Mouse (Mus musculus) hindbrain, postnatal 0 days (tissue): ENCODE data around the gene Hecw2. TPM values are rescaled to one million over a fixed set of nuclear protein-coding genes. Genes with fewer than 3 reads are reported as not detected.

Source experiments
- ATAC-seq: fragments of 200-750 bp; cut with Nextera tagmentation; 2 replicates; pipeline ENCODE4 v1.8.0; 2017; ENCODE audit warnings: mild to moderate bottlenecking, moderate TSS enrichment, moderate library complexity
- DNase-seq: peaks from one replicate; pipeline ENCODE4 v3.0.0-alpha.2; 2015; ENCODE audit warnings: low spot score
- H3K27ac ChIP-seq: fragments of 300-500 bp; sonication (generic); 2 replicates; pipeline ENCODE4 v1.5.1; 2014; ENCODE audit warnings: mild to moderate bottlenecking
- H3K27me3 ChIP-seq: fragments of 300-500 bp; sonication (generic); 2 replicates; pipeline ENCODE4 v1.6.1; 2014; ENCODE audit warnings: low read length, mixed read lengths; ENCODE audit not compliant: insufficient read depth
- H3K36me3 ChIP-seq: fragments of 300-500 bp; sonication (generic); 2 replicates; pipeline ENCODE4 v1.6.1; 2014; ENCODE audit warnings: low read length, mixed read lengths; ENCODE audit not compliant: insufficient read depth
- H3K4me1 ChIP-seq: fragments of 300-500 bp; sonication (generic); 2 replicates; pipeline ENCODE4 v1.6.1; 2014; ENCODE audit warnings: antibody characterized with exemption, low read length, mixed read lengths; ENCODE audit not compliant: insufficient read depth
- H3K4me2 ChIP-seq: fragments of 300-500 bp; sonication (generic); 2 replicates; pipeline ENCODE4 v1.6.1; 2014; ENCODE audit warnings: low read depth, mild to moderate bottlenecking, low read length, moderate library complexity, mixed read lengths
- H3K4me3 ChIP-seq: fragments of 300-500 bp; sonication (generic); 2 replicates; pipeline ENCODE4 v1.5.1; 2014; ENCODE audit warnings: low read length
- H3K9ac ChIP-seq: fragments of 300-500 bp; sonication (generic); replicated peaks from 2 replicates; pipeline ENCODE4 v1.6.1; 2014; ENCODE audit warnings: mild to moderate bottlenecking, low read length, moderate library complexity, mixed read lengths
- H3K9me3 ChIP-seq: fragments of 300-500 bp; sonication (generic); 2 replicates; pipeline ENCODE4 v1.6.1; 2016; ENCODE audit warnings: low read length, mixed read lengths
- CTCF ChIP-seq: IDR thresholded peaks from 2 replicates; pipeline ENCODE4 v1.5.1; 2016; ENCODE audit warnings: antibody characterized with exemption, control low read depth, low read depth
- WGBS: fragments of 180-500 bp; shearing (Covaris S2); extraction: QIAGEN DNeasy Blood & Tissue Kit; methylation state at CpG from one replicate; pipeline ENCODE4 v1.1.7; 2014; 5-methylcytosine and 5-hydroxymethylcytosine counted together
- polyA plus RNA-seq: library from polyadenylated mRNA; unstranded; fragments of >200 nt; fragmentation: Nextera tagmentation; extraction: Ambion mirVana; gene quantifications from 2 replicates; pipeline ENCODE4 v1.2.1, GENCODE M21; 2015
- total RNA-seq: library from RNA; depleted of rRNA; stranded (reverse); fragments of >200 nt; gene quantifications from 2 replicates; pipeline ENCODE4 v1.2.3, GENCODE M21; 2014

The Hecw2 gene
- total and polyA plus RNA-seq, 2 experiments from 2014 or later: 6.3 to 21.1 TPM

- no peaks in the 10 kb centered on the region for H3K27me3 ChIP-seq
- no peak overlapping the region for H3K27ac ChIP-seq
- no peak overlapping the region for H3K9ac ChIP-seq
- no peak for TF ChIP-seq CTCF
- no peak overlapping the region for H3K4me3 ChIP-seq
- H3K4me2 ChIP-seq: no peak overlapping the region
- ATAC-seq (no peak), DNase-seq (no peak)
- no peaks in the 10 kb centered on the region for H3K9me3 ChIP-seq
- H3K4me1 ChIP-seq: no peaks in the 10 kb centered on the region
- no peaks in the 10 kb centered on the region for H3K36me3 ChIP-seq
These were observed 335.8 kb downstream of the Hecw2 start for GRCm38 (mm10) chr1:53859175-53859574.

- no peaks in the 10 kb centered on the region for H3K27me3 ChIP-seq
- DNase-seq: no peak
- no peak for TF ChIP-seq CTCF
- no peak overlapping the region for H3K27ac ChIP-seq
- H3K9ac ChIP-seq: no peak overlapping the region
- no peaks in the 10 kb centered on the region for H3K4me1 ChIP-seq
- H3K4me3 ChIP-seq: no peak overlapping the region
- no peak overlapping the region for H3K4me2 ChIP-seq
- H3K9me3 ChIP-seq: no peaks in the 10 kb centered on the region
- ATAC-seq: no peak
- H3K36me3 ChIP-seq: no peaks in the 10 kb centered on the region
- WGBS: 71% methylated on average over 7 of the region's 7 CpGs
These were observed 338.4 kb downstream of the Hecw2 start for GRCm38 (mm10) chr1:53856501-53857103.

- no peak for ATAC-seq
- no peak overlapping the region for H3K4me3 ChIP-seq
- no peaks in the 10 kb centered on the region for H3K4me1 ChIP-seq
- H3K9me3 ChIP-seq: no peaks in the 10 kb centered on the region
- no peak overlapping the region for H3K9ac ChIP-seq
- no peak for TF ChIP-seq CTCF
- H3K4me2 ChIP-seq: no peak overlapping the region
- H3K36me3 ChIP-seq: no peaks in the 10 kb centered on the region
- DNase-seq: no peak
- 90% methylated on average over 7 of the region's 7 CpGs for WGBS
- no peaks in the 10 kb centered on the region for H3K27me3 ChIP-seq
- H3K27ac ChIP-seq: no peak overlapping the region
These were observed 339.2 kb downstream of the Hecw2 start for GRCm38 (mm10) chr1:53855732-53856131.

GRCm38 (mm10) chr1:53852086-53852610 lies 342.8 kb downstream of the Hecw2 start:
- no peaks in the 10 kb centered on the region for H3K36me3 ChIP-seq
- ATAC-seq: no peak

GRCm38 (mm10) chr1:53851334-53851733 lies 343.6 kb downstream of the Hecw2 start:
- WGBS: 86% methylated on average over 8 of the region's 8 CpGs
- Histone ChIP-seq H3K27ac (no peak overlapping the region), H3K9ac (no peak overlapping the region), H3K4me1 (no peaks in the 10 kb centered on the region), H3K27me3 (no peaks in the 10 kb centered on the region), H3K4me3 (no peak overlapping the region), H3K9me3 (no peaks in the 10 kb centered on the region), H3K36me3 (no peaks in the 10 kb centered on the region), H3K4me2 (no peak overlapping the region)
- DNase-seq: no peak
- TF ChIP-seq CTCF: no peak
- no peak for ATAC-seq

More at GRCm38 (mm10) chr1:53852086-53852610, 342.8 kb downstream of the Hecw2 start:
- Histone ChIP-seq H3K4me1 (no peaks in the 10 kb centered on the region), H3K4me3 (no peak overlapping the region), H3K9me3 (no peaks in the 10 kb centered on the region), H3K27me3 (no peaks in the 10 kb centered on the region), H3K4me2 (no peak overlapping the region), H3K27ac (no peak overlapping the region), H3K9ac (no peak overlapping the region)
- 83% methylated on average over 3 of the region's 3 CpGs for WGBS
- no peak for DNase-seq
- TF ChIP-seq CTCF: no peak

GRCm38 (mm10) chr1:53850891-53851290 lies 344.1 kb downstream of the Hecw2 start:
- no peak overlapping the region for H3K4me3 ChIP-seq

GRCm38 (mm10) chr1:53846665-53847237 lies 348.2 kb downstream of the Hecw2 start:
- H3K4me3 ChIP-seq: no peak overlapping the region
- WGBS: 65% methylated on average over 2 of the region's 2 CpGs
- no peak overlapping the region for H3K27ac ChIP-seq
- H3K4me2 ChIP-seq: no peak overlapping the region
- H3K9me3 ChIP-seq: no peaks in the 10 kb centered on the region
- DNase-seq (no peak), ATAC-seq (no peak)
- no peaks in the 10 kb centered on the region for H3K4me1 ChIP-seq
- no peaks in the 10 kb centered on the region for H3K27me3 ChIP-seq
- no peak for TF ChIP-seq CTCF
- no peaks in the 10 kb centered on the region for H3K36me3 ChIP-seq
- no peak overlapping the region for H3K9ac ChIP-seq

More at GRCm38 (mm10) chr1:53850891-53851290, 344.1 kb downstream of the Hecw2 start:
- Histone ChIP-seq H3K4me2 (no peak overlapping the region), H3K9ac (no peak overlapping the region), H3K27ac (no peak overlapping the region), H3K36me3 (no peaks in the 10 kb centered on the region), H3K4me1 (no peaks in the 10 kb centered on the region), H3K27me3 (no peaks in the 10 kb centered on the region), H3K9me3 (no peaks in the 10 kb centered on the region)
- no peak for ATAC-seq
- 93% methylated on average over 6 of the region's 6 CpGs for WGBS
- TF ChIP-seq CTCF: no peak
- no peak for DNase-seq
